Mouse (Mus musculus) embryo, embryonic 10 days (tissue): Measurements from ENCODE around the gene Pnpo.

Source experiments
- DNase-seq: peaks from one replicate; pipeline ENCODE4 v3.0.0-alpha.2; 2015; ENCODE audit warnings: low spot score

The Pnpo gene

DNA sequence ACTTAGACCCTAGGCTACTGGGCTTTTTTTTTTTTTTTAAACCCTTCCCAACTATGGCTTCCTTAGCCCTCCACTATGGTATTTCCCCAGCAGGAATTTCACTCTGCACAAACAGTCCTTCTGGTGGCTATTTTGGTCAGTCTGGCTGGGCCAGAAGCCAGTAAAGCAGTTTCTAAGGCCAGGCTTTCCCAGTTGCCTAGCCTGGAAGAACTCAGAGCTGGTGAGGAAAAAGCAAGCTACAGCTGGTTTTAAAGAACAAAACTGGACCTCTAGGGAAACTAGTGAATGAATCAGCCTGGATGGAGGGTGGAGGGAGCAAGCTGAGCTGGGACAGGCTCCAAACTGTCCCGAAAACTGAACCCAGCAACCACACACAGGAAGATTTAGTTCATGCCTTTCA is 26.0 kb upstream of the Pnpo start:
- DNase-seq = no peak

DNA sequence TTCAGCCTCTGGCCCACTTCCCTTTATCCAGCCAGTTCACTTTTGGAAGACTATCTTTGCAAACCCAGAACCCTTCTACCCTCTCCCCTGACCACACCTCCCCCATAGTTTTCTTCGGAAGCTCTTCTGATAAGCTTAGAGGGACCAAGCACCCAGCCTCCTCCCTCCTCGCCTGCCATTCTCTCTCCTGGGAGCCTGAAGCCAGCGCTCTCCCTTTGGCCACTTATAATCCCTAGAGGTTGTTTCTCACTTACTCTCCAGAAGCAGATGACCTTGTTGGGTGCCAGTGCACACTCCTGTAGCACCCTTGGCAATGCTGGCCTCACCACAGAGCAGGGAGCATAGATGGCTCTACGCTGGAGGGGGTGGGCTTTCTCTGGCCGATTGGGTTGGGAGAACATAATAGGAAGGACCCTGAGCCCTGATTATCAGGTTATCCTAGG is 25.5 kb upstream of the Pnpo start:
- no peak for DNase-seq

- DNase-seq = no peak
Measured at GRCm38 (mm10) chr11:96968476-96968875, 24.7 kb upstream of the Pnpo start.

- no peak for DNase-seq
Measured at GRCm38 (mm10) chr11:96967544-96968269, 23.9 kb upstream of the Pnpo start.

DNA sequence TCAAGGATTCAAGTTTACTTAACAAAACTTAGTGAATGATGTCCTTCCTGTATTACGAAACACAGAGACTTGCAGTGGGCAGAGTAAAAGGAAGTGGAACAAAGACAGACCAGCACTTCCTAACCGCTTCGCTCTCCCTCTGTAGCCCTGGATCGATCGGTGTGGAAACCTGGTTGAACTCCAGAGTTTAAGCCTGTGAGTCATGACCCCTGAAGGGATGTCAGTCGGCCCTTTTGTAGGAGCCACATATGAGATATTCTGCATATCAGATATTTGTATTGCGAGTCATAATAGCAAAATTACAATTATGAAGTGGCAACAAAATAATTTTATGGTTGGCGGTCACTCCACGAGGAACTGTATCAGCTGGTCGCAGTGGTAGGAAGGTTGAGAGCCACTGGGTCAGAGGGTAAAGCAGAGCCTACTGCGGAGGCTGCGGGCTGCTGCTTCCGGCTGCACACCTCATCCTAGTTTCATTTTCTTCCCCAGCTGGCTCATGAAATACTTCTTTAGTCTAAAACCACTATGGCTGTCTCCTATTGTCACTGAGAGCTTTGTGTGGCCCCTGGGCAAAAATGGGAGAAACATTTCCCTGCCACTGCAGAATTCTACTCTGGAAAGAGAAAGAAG is 23.2 kb upstream of the Pnpo start:
- no peak for DNase-seq

DNA sequence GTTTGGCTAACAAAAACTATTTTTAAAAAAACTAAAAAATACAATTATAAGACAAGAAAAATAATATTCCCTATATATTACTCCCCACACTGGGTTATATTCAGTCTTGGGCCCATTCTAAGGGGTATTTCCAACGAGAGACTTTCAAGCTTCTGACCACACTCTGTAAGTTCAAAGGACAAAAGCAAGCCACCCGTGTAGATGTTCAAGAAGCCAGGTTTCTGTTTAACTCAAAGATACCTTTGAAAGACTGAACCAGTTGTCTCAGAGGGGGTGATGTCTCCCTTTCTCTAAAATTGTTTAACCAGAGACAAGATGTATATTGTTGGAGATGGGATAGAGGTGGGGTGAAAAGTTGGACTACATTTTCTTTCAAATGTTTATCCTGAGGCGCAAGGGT is 22.4 kb upstream of the Pnpo start:
- no peak for DNase-seq

- peak; percentile 92 for DNase-seq
Measured at GRCm38 (mm10) chr11:96963580-96963979, 19.8 kb upstream of the Pnpo start.

- no peak for DNase-seq
Measured at GRCm38 (mm10) chr11:96957061-96957805, 13.4 kb upstream of the Pnpo start.

DNA sequence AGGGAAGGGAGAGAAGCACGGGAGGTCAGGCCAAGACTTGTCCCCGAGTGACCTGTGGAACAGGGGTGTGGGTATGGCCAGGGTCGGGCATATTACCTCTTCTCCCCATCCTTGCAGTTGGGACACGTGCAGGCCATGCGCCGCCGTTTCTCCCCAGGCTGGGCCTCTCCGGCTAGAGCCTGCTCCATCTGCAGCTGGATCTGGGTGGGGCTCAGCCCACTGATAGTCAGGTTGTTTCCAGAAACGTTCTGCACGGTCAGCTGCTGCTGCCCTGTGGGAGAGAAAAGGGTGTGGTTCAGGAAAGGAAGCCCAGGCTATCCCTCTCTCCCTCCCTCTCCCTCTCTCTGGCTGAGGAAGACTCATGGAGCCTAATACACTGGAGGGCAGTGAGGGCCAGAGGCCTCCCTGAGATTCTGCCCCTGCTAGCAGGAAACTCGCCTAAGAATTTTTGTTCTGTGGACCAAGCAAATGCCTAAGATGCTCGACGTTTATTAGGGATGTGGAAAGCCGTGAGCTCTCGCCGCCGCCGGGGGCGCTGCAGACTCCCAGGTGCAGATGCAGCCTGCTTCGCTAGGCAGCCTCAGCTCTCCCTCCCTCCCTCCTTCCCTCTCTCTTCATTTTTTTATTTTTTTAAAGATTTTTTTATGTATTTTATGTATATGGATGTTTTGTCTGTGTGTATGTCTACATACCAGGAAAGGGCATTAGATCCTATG is 12.4 kb upstream of the Pnpo start:
- DNase-seq = peak; percentile 42

- DNase-seq = no peak
Measured at GRCm38 (mm10) chr11:96955094-96955493, 11.3 kb upstream of the Pnpo start.

GRCm38 (mm10) chr11:96952896-96953295 is 9.1 kb upstream of the Pnpo start:
- DNase-seq = no peak

DNA sequence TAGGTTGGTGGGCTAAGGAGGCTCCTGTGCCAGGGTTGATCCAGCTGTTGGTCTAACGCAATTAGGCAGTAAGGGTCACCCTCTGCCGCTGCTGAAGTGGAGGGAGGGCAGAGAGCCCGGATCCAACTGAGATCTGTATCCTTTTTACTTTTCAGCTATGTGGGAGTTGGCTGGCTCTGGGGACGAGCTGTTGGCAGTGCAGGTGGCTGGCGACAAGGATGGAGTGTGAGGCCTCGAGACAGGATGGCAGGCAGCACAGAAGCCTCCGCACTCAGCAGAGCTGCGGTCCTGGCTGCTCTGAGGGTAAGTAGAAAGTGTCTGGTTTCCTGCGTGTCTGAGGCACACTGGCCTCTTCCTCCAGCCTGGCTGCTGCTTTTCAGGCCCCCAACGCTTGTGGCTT is 8.6 kb upstream of the Pnpo start:
- no peak for DNase-seq

- no peak for DNase-seq
Measured at GRCm38 (mm10) chr11:96950767-96951166, 7.0 kb upstream of the Pnpo start.

GRCm38 (mm10) chr11:96947849-96948248 is 4.1 kb upstream of the Pnpo start:
- no peak for DNase-seq

DNA sequence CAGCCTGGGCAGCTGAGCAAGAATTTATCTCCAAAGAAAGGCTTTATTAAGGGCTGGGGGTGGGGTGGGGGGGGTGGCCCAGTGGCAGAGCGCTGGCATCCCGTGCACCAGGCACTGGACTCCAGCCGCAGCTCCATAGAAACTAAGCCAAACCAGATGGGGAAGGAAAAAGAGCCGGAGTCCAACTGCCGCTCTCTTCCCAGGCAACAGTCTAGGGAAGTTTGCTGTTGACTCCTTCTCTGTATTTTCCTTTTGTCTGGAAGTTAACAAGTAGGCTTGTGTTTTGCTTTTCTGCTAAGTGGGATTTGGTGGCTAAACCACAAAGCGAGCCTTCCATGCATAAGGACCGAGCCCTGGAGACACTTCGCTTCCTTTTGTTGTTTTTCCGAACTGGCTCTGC is 2.7 kb upstream of the Pnpo start:
- DNase-seq = no peak

DNA sequence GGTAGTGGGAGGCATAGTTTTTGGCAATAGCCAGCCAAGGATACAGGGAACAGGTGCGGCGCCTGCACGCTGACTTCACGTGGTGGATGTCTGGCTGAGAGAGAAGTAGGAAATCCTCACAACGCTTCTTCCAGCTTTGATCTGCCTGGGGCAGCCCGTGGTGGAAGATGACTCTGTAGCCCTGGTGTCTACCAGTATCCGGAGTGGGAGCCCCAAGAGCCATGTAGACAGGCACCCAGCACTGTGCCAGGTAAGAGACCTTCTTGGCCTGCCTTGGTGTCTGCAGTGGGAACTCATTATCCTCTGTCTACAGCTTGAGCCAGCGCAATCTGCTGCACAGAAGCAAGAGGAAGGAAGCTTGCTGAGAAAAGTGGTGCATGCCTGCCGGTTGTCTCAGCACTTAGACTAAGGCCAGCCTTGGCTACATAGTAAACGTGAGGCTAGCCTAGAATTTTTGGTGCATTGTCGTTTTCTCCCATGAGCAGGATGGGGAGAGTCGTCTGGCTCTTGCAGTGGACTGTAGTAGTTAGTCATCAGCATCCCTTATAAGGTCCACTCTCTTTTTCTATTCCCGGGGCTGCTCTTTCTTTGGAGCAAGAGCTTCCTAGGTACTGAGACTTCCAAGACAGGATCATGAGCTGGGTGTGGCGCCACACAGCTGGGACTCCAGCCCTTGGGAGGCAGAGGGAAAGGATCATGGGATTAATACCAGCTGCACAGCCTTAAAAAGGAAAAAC is 1.2 kb upstream of the Pnpo start:
- no peak for DNase-seq

DNA sequence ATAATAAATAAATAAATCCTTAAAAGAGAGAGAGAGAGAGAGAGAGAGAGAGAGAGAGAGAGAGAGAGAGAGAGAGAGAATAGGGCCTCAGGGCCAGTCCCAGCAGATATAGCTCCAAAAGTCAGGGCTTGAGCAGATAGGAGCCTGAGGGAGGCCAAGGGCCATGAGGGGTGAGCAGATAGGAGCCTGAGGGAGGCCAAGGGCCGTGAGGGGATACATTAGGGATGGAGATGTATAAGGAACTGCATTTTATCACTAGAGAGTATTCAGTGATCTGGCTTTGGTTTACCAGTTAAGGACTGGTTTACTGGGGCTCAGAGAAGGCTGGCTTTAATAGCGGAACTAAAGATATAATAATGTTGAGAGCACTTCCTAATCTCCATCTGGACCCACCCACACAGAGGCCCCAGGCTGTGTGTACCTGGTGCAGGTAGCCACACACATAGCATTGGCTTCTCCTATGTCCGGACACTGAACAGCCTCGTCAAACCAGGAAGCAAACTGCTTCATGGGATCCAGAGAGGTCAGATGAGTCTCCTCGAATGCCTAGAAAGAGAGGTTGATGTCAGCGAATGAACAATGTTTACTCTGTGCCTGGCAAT is 1.7 kb downstream of the Pnpo start:
- no peak for DNase-seq

GRCm38 (mm10) chr11:96940578-96941465 is 3.0 kb downstream of the Pnpo start:
- DNase-seq = no peak

GRCm38 (mm10) chr11:96938426-96938800 is 5.4 kb downstream of the Pnpo start:
- no peak for DNase-seq
